Mouse (Mus musculus) cerebellum, postnatal 10 days (tissue): ENCODE results near the gene Srebf2.
"Not testable (repeated sequence)": the region's sequence is repeated elsewhere in the genome, so short reads cannot be mapped to it uniquely, and the experiment has no call there.

Experiments
- DNase-seq, 2 experiments: peaks; one replicate each; pipeline ENCODE4 v3.0.0; 2021; ENCODE audit warnings: mixed read lengths in 2 of 2

Gene Srebf2

DNA sequence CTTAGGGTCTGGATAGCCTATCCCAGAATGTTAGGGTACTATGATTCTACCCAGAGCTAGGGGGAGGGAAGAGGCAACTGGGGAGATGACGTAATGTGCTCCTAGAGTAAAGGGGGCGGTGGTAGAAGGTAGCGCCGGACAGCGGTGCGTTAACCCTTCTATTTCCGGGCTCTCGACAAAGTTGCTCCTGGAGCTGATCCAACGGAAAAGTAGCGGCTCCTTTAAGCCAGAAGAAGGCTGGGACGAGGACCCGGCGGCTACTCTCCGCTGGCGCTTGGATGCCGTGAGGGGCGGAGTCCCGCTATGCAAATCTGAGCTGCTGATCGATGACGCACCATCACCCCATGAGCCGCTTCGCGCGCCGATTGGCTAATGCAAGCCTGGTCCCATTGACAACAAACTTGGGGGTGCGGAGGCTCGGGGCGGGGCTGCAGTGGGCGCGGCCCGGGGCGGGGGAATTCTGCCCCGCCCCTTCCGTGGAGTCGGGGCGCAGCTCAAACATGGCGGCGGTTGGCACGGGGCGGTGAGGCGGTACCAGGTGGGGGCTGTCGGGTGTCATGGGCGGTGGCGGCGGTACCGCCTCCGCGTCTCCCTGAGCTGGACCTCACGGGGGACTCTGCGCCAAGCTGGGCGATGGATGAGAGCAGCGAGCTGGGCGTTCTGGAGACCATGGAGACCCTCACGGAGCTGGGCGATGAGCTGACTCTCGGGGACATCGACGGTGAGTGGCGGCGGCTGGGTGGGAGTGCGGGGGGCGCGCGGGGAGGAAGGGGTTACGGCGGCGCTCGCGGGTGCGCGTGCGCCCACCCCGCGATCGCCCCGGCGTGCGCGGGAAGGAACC is at the start of gene Srebf2:
Gene Srebf2 (plus strand): TSS at position 412 of the 841 bp plus-strand sequence.
- DNase-seq, result peak; percentile 99

DNA sequence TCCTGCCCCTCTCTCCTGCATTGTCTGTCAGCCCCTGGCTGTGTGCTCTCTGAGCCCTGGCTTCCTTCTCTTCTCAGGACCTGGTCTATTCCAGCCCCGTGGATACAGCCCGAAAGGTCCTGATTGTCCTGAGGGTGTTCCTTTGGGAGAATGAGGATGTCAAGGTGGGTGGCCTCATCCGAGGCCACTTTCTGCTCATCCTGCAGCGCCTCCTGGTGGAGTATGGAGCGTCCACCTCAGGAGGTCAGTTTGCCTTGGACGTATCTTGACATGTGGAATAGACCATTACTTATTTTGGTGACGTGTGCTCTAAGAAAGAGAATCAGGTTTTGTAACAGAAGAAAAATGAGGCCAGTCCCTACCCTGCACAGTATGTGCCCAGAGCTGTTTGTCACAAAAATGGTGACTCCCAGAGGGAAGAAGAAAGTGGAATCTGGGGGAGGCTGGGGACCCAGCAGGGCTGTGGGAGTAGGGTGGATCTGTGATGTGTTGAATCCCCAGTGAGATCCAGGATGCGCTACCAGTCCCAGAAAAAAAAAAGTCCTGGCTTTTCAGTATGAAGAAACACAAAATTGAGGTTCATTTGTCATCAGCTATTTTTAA is 39.9 kb upstream of the Srebf2 start:
- peak; percentile 83 to 87 for DNase-seq

DNA sequence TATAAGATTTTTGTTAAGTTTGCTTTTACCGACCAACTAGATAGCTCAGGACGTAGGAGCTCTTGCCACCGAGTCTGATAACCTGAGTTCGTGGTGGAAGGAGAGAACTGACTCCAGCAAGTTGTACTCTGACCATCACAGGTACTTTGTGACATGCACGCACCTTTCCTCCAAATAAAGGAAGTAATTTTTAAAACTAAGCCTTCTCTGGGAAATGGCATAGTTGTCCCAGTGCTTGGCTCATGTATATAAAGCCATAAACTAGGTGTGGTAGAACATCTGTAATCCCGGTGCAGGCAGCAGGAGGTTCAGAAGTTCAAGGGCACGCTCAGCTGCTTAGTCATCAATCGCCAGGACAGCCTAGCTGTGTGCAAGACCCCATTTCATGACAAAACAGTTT is 26.4 kb upstream of the Srebf2 start:
- DNase-seq, result no peak

- DNase-seq, result not testable (repeated sequence)
These were observed 20.3 kb upstream of the Srebf2 start for GRCm38 (mm10) chr15:82126690-82127089.

GRCm38 (mm10) chr15:82127426-82128374 is 19.3 kb upstream of the Srebf2 start, which contains the start of gene Ccdc134:
TSS of gene Ccdc134 (plus strand) at chr15:82127922.
- peak; percentile 100 for DNase-seq

DNA sequence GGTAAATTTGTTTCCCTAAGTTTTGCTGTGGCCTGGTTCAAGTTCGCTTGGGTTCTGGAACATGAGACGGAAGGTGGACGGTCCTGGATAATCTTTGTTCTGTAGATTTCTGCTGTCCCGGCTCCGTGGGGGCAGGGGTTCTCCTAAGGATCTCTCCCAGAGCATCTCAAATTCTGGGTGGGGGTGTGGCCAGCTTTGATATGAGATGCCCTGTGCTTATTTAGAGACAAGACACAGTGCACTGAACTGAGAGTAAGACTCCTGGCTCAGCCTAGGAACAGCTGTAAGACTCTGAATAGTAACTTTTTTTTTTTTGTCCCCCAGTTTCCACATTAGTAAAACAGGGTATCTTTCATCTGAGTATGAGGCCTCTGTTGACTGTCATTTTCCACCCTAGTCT is 18.6 kb upstream of the Srebf2 start:
- DNase-seq, result peak in 1 of 2 experiments; percentile 24

DNA sequence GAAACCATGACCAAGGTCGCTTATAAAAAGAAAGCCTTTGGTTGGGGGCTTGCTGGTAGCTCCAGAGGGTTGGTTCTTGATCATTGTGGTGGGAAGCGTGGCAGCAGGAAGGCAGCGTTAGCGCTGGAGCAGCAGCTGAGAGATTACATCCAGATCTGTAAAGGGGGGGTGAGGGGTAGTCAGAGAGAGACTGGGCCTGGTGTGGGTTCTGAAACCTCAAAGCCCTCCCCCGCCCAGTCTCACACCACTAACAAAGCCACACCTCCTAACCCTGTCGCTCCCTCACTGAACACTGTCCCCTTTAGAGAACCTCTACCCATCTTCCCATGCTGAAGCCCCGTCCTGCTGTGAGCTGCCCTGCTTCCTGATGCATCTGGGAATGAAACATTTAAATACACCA is 16.4 kb upstream of the Srebf2 start:
- no peak for DNase-seq

DNA sequence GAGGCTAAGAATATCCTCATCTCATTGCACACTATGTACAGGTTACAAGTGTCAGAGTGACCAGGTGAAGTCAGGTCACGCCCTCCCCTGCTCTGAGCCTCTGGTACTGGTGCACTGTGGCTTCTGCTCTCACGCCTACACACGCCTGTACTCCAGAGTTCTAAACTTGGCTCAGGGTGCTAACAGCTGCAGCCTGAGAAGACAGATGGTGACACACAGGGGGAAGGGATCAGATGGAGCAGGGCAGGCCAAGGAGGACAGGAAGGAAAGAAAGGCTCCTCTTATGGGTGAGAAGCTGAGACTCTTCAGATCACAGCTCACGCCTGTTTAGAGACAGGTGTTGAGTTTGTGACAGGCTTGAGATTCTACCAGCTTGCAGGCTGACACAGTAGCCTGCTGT is 11.6 kb upstream of the Srebf2 start:
- DNase-seq, result peak in 1 of 2 experiments; percentile 39

DNA sequence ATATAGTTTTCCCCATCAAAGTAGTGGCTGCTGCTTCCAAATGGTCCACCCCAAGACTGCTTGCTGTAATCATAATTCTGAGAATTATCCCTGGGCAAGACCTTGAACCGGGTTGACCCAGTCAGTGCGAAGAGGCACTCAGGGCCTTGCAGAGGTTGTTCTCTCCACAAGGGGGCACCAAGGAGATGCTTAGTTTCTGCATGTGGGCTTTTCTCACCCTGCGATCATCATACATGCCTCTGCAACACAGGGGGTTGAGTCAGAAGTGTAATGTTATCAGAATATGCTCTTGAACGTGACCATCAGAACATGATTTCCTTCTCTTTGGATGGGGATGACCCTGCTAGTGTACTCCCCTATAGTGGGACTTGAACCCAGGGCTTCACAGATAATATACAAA is 8.4 kb upstream of the Srebf2 start:
- DNase-seq, result peak; percentile 81 to 88

DNA sequence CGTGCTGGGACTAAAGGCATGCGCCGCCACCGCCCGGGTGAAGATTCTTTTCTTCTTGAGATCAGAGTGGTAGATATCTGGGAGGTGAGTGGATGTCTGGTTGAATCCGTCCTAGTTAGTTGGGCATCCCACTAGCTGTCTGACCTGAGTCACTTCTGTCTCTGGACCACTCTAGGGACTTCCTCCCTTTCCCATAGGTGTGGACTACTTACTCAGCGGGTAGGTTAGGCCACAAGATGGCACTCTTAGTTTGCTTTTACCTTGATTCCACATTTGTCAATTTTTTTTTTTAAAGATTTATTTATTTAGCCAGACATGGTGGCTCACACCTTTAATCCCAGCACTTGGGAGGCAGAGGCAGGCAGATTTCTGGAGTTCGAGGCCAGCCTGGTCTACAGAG is 7.8 kb upstream of the Srebf2 start:
- DNase-seq, result peak; percentile 51 to 66

DNA sequence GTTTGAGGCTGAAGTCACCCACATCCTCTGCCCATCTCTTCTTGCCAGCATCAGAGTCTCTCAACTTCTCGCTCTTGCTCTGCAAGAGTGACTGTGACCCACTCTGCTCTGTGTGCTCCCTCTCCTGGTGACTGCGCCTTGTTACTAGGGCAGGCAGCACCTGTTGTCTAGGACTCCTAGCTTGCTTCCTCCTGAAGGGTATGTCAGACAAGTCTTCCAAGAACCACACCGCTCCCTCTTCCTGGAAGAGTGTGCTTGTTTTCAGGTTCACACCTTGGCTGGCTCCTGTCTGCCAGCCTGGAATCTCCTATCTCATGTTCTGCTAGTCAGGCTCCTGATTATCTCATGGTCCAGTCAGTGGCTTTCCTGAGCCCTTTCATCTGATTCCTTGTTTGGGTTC is 6.6 kb upstream of the Srebf2 start:
- DNase-seq, result no peak

- no peak for DNase-seq
These were observed 2.8 kb upstream of the Srebf2 start for GRCm38 (mm10) chr15:82144157-82144556.

GRCm38 (mm10) chr15:82145408-82145807 is 1.6 kb upstream of the Srebf2 start:
- peak; percentile 38 to 52 for DNase-seq

DNA sequence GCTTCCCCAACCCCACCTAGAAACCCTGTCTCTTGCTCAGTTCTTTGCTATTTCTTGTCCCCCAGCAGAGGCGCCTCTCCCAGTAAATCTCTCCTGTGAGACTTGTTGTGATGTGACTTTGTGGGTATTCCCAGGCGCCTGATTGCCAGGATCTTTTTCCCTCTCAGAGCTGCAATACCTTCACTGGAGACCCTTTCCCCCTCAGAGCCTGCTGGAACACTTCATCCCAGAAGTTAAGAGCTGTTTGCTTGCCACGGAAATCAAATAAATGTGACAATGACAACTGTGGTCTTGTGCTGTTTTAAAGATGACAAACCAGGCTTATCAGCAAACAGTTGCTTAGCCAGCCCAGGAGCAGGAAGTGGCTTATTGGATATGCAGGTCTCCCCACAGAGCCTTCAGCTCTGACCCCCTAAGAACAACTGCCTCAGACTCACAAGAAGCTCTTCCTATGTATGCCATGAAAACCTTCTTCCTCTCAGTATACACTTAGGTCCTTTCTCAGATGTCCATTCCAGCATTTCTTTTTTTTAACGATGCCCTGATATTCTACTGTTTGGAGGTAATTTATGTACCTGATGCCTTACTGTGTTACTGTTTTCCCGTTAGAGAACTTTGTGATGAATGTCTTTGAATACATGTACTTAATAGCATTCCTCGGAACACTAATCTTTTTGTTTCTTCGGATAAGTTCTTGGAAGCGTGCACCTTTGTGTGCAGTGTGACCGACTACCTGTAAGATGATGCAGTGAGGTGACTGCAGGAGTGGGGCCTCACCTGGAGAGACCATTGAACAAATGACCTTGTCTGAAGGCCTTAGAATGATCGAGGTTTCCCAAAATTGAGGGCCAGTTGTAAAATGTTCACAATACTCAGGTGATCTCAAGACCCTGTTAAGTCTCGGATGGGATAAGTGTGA is 871 bp upstream of the Srebf2 start:
- peak in 1 of 2 experiments; percentile 47 for DNase-seq

GRCm38 (mm10) chr15:82147611-82148111 is 680 bp downstream of the Srebf2 start:
- DNase-seq, result peak; percentile 71 to 75

DNA sequence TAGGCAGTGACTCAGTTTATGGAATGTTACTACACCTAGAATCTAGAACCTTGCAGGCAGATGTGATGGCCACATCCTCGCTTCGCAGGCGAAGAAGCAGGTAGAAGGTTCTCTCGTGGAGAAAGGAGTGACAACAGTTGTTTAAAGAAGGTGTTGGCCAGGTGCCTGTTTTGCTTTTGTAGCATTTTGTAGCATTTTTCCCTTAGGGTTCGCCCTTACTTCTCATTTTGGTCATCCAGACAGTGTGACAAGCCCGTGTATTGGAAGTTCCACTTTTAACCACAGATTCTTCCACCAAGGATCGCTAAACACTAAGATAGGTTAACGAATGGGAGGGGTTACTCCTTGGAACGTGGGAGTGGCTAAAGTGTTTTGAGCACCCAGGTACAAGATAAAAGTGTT is 1.5 kb downstream of the Srebf2 start:
- peak in 1 of 2 experiments; percentile 45 for DNase-seq

- no peak for DNase-seq
These were observed 3.1 kb downstream of the Srebf2 start for GRCm38 (mm10) chr15:82150042-82150441.

GRCm38 (mm10) chr15:82151176-82151575 is 4.2 kb downstream of the Srebf2 start:
- no peak for DNase-seq

- DNase-seq, result no peak
These were observed 5.0 kb downstream of the Srebf2 start for GRCm38 (mm10) chr15:82152022-82152421.

DNA sequence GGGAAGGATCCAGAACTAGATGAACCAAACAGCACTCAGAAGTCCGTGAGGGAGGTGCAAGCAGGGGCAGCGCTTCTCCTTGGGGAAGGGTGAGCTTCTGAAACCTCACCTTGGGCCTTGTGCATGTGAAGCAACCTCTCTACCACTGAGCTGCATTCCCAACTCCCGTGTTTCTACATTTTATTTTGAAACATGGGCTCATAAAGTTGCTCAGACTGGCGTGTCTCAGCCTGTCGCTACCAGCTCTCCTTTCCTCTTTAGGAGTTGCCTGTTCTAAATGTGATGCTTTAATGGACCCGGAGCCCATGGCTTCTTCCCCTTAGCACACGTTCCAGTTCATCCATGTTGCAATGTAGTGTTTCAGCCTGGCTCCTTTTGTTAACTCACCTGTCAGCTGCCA is 5.5 kb downstream of the Srebf2 start:
- DNase-seq, result no peak

DNA sequence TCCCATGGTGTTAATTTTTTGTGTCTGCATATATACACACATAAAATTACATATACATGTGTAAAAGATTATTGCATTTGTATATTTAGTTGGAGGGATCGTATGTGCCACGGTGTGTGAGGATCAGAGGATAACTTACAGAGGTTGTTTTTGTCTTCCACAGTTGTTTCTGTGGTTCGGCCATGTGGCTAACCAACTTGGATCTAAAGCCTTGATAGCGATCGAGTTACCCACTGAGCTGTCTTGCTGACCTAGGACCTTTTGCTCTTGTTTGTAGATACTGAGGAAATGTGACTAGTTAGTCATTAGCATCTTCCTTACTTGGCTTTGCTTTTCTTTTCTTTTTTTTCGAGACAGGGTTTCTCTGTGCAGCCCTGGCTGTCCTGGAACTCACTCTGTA is 9.3 kb downstream of the Srebf2 start:
- DNase-seq, result no peak

DNA sequence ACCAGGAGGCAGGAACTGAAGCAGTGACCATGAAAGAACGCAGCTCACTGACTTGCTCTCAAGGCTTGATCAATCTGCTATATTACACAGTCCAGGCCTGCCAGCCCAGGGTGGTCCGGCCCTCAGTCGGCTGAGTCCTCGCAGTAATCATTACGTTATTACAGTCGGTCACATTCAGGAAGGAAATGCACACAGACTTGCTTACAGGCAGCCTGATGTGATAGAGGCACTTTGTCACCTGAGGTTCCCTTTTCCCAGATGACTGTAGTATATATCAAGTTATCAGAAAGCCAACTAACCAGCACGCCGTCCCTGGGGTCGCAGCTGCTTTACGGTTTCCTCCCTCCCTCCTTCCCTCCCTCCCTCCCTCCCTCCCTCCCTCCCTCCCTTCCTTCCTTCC is 9.9 kb downstream of the Srebf2 start:
- DNase-seq, result no peak
